Mouse (Mus musculus): ENCODE measurements at regions not wholly inside any gene's neighbourhood (a gene's known extent, or its start where the extent isn't known, plus 50 kb on each side); places are given as distances from the start of the nearest gene placed in this dataset.

- no peak for DNase-seq
- WGBS: 70% methylated on average over 6 of the region's 6 CpGs
- Histone ChIP-seq H3K4me3 (replicated peaks; ENCODE audit: insufficient read depth, low read depth, low read length) (no peak overlapping the region), H3K27me3 (ENCODE audit: control insufficient read depth, insufficient read depth, low read length) (no peaks in the 10 kb centered on the region), H3K27ac (ENCODE audit: insufficient read depth, low read length) (no peak overlapping the region), H3K4me1 (ENCODE audit: control insufficient read depth, insufficient read depth, low read length) (no peaks in the 10 kb centered on the region)
- TF ChIP-seq POLR2A (IDR thresholded peaks at IDR 0.05; ENCODE audit: borderline replicate concordance, insufficient read depth, low read length) (no peak), CTCF (IDR thresholded peaks at IDR 0.05; ENCODE audit: borderline replicate concordance, insufficient read depth, low read depth, low read length) (no peak)
Observed at GRCm38 (mm10) chr2:134214748-134215328, 339.3 kb downstream of the Hao1 start.

DNA sequence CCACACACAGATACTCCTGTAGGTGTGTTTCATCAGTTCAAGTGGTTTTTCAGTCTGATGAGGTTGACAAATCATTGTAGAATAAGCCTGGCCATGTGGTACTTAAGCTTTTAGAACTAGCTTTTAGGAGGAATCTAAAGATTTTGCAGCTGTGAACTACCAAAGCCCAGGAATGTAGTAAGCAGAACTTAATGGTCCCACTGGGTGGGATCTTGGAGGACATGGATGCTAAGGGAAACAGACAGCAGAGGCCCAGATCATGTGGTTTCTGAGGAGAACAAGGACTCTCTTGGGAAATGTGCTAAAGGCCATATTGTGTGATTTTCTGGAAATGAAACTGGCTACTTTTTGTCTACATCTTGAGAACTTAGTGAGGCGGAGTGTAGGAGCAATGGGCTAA is 350.9 kb downstream of the Hao1 start:
- 88% methylated on average over 1 of the region's 1 CpGs for WGBS
- Histone ChIP-seq H3K4me1 (ENCODE audit: control insufficient read depth, insufficient read depth, low read length) (no peaks in the 10 kb centered on the region), H3K27me3 (ENCODE audit: control insufficient read depth, insufficient read depth, low read length) (no peaks in the 10 kb centered on the region), H3K4me3 (replicated peaks; ENCODE audit: insufficient read depth, low read depth, low read length) (no peak overlapping the region), H3K27ac (ENCODE audit: insufficient read depth, low read length) (no peak overlapping the region)
- no peak for DNase-seq
- TF ChIP-seq CTCF (IDR thresholded peaks at IDR 0.05; ENCODE audit: borderline replicate concordance, insufficient read depth, low read depth, low read length) (no peak), POLR2A (IDR thresholded peaks at IDR 0.05; ENCODE audit: borderline replicate concordance, insufficient read depth, low read length) (no peak)

DNA sequence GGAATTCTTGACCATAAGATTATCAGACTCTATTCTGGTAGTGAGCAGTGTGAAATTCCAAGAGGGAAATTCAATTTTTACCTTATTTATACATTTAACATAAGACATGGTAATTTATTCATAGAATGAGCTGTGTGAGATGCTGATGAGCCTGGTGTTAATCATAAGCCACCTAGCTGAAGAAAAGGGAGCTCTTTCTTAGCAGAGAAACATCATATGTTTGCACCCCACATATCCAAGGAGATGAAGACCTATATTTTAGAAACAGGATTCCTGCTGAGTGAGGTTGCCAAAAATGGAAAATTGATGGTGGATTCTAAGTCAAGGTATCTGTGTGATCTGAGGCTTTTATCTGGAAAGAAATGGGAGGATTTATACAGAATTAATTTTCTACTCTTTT is 358.2 kb downstream of the Hao1 start:
- H3K4me1 ChIP-seq (ENCODE audit: control insufficient read depth, insufficient read depth, low read length): no peaks in the 10 kb centered on the region

GRCm38 (mm10) chr2:134189435-134190063 is 364.6 kb downstream of the Hao1 start:
- peak in 1 of 2 experiments; percentile 1 for DNase-seq
- H3K4me1 ChIP-seq (ENCODE audit: control insufficient read depth, insufficient read depth, low read length): no peaks in the 10 kb centered on the region
- H3K27ac ChIP-seq (ENCODE audit: insufficient read depth, low read length): no peak overlapping the region
- H3K4me3 ChIP-seq (replicated peaks; ENCODE audit: insufficient read depth, low read depth, low read length): no peak overlapping the region
- 48% methylated on average over 5 of the region's 5 CpGs for WGBS
- H3K27me3 ChIP-seq (ENCODE audit: control insufficient read depth, insufficient read depth, low read length): no peaks in the 10 kb centered on the region
- TF ChIP-seq CTCF (IDR thresholded peaks at IDR 0.05; ENCODE audit: borderline replicate concordance, insufficient read depth, low read depth, low read length) (no peak), POLR2A (IDR thresholded peaks at IDR 0.05; ENCODE audit: borderline replicate concordance, insufficient read depth, low read length) (no peak)

More for the DNA sequence above, 358.2 kb downstream of the Hao1 start:
- DNase-seq: no peak
- Histone ChIP-seq H3K27me3 (ENCODE audit: control insufficient read depth, insufficient read depth, low read length) (no peaks in the 10 kb centered on the region), H3K27ac (ENCODE audit: insufficient read depth, low read length) (no peak overlapping the region), H3K4me3 (replicated peaks; ENCODE audit: insufficient read depth, low read depth, low read length) (no peak overlapping the region)
- TF ChIP-seq CTCF (IDR thresholded peaks at IDR 0.05; ENCODE audit: borderline replicate concordance, insufficient read depth, low read depth, low read length): no peak
